In the genomic region with DNA sequence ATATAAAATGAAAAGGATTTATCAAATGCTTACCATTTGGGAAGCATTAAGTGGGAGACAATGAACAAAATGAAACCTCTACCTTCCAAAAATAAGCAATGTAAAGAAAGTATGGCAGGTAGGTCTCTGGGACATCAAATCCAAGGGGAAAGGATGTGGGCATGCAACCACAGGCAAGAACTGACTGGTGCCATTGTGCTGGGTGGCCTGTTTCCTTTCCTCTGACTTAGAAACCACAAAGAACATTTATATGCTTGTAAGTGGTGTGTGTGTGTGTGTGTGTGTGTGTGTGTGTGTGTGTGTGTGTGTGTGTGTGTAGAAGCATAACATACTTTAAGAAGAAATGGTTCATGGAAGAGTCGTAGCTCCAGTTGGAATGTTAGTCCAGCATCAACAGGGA, we compare ENCODE assay signal across 15 mouse cellular contexts.
"Had no signal": no experiment of that assay in that cellular context is flagged by ENCODE, and none has a peak within 500 bp of the region (broad histone marks: within the 10 kb centered on the region; RNA-seq: fewer than 3 reads in every experiment).

No protein-coding gene starts in this region.

- DNase-seq: retina, postnatal 1 day; right cerebral cortex, postnatal 14 days; right cerebral cortex, postnatal 25 days; right cerebral cortex, postnatal 4 days; spleen, adult 18-20 months; thymus, adult 18-20 months; thymus, adult 2 months; thymus, postnatal 14 days; thymus, postnatal 25 days; thymus, postnatal 36 days; thymus, postnatal 4 days had no signal

- H3K36me3 ChIP-seq: neural tube, embryonic 13.5 days; neural tube, embryonic 15.5 days; stomach, embryonic 15.5 days had no signal

- H3K9ac ChIP-seq: neural tube, embryonic 13.5 days; neural tube, embryonic 15.5 days; stomach, embryonic 15.5 days had no signal

- H3K4me2 ChIP-seq: neural tube, embryonic 13.5 days; neural tube, embryonic 15.5 days; stomach, embryonic 15.5 days had no signal

- H3K27ac ChIP-seq: neural tube, embryonic 13.5 days; neural tube, embryonic 15.5 days; stomach, embryonic 15.5 days; stomach, postnatal 0 days had no signal

- H3K4me1 ChIP-seq: neural tube, embryonic 13.5 days; neural tube, embryonic 15.5 days; stomach, embryonic 15.5 days had no signal

- H3K4me3 ChIP-seq: neural tube, embryonic 13.5 days; neural tube, embryonic 15.5 days; stomach, embryonic 15.5 days had no signal

- H3K27me3 ChIP-seq: neural tube, embryonic 13.5 days; neural tube, embryonic 15.5 days; stomach, embryonic 15.5 days had no signal

- H3K9me3 ChIP-seq: neural tube, embryonic 13.5 days; neural tube, embryonic 15.5 days; stomach, embryonic 15.5 days had no signal
